Mouse (Mus musculus): ENCODE data around the gene Srcin1.

- TF ChIP-seq CTCF (IDR thresholded peaks at IDR 0.05; ENCODE audit: low read depth) (no peak), EP300 (IDR thresholded peaks at IDR 0.05; ENCODE audit: low read depth) (no peak)
These were observed 27.2 kb downstream of the Srcin1 start for GRCm38 (mm10) chr11:97548757-97549156.

Data from heart, postnatal 0 days (tissue).